Mouse (Mus musculus): ENCODE results near the gene Rasa3. TPM values are rescaled to one million over a fixed set of nuclear protein-coding genes. Genes with fewer than 3 reads are reported as not detected.

Gene Rasa3
- total and polyA plus RNA-seq, 3 experiments, result 22.4 to 28.0 TPM; not detected in 1

DNA sequence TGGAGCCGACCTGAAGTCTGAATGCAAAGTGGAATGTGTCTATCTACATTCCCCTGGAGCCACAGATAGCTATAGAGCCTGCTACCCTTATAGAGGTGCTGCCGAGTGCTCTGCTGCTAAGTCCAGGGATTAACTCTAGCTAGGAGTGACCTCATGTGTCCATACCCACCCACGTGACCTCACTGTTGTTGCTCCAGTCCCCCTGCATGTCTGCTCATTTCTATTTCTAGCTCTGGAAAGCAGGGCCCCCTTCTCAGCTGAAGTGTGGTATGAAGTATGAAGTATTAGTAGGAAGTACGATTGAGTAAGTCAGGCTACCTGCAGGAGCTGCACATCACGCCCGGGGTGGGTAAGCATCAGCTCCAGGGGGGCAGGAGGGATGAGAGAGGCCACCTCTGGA is 79.6 kb downstream of the Rasa3 start:
- Histone ChIP-seq H3K9me3 (replicated peaks; ENCODE audit: insufficient read depth, low read length) (no peaks in the 10 kb centered on the region), H3K27me3 (ENCODE audit: control insufficient read depth in 1 of 2, insufficient read depth in 2 of 2, low read length in 2 of 2) (no peaks in the 10 kb centered on the region), H3K36me3 (ENCODE audit: control insufficient read depth in 1 of 2, insufficient read depth in 2 of 2, low read length in 2 of 2) (peaks cover 2 to 14% of the 10 kb centered on the region in 2 experiments; a peak in 2 of 4 replicates), H3K4me1 (ENCODE audit: control insufficient read depth in 1 of 2, insufficient read depth in 2 of 2, low read length in 2 of 2) (peaks cover 7 to 17% of the 10 kb centered on the region in 2 experiments), H3K79me2 (ENCODE audit: control insufficient read depth, insufficient read depth, low read length, poor library complexity) (no peaks in the 10 kb centered on the region), H3K9ac (ENCODE audit: control insufficient read depth, low read depth, low read length, poor library complexity, severe bottlenecking) (no peak overlapping the region), H3K4me3 (ENCODE audit: control insufficient read depth in 1 of 2, insufficient read depth in 1 of 2, low read depth in 2 of 2, low read length in 2 of 2) (no peak overlapping the region), H3K27ac (ENCODE audit: control insufficient read depth, low read depth, low read length) (no peak overlapping the region)
- no peak for DNase-seq (ENCODE audit: low read depth, low spot score)
- no peak for TF ChIP-seq ETS1 (IDR thresholded peaks at IDR 0.05; ENCODE audit: low read depth, low read length)

DNA sequence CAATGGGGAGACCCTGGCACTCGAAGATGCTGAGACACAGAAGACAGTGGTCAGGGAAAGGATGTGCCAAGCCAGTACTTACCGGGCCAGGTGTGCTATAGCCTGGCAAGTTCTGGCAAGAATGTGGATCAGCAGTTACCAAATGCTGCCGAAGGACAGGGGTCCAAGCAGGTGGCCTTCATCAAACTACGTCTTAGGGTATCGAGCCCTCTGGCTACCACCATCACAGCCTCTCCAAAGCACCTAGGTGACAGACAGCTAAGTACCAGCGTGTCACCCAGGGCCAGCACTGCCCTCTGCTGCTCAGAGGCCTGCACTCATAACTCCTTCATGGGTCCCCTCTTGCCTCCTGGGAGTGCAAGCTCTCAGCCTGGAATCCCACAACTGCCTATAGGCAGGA is 81.5 kb downstream of the Rasa3 start:
- TF ChIP-seq CTCF (IDR thresholded peaks at IDR 0.05 in 2 of 3, conservative IDR thresholded peaks at IDR 0.05 in 1 of 3; ENCODE audit: control insufficient read depth in 1 of 3, insufficient read depth in 1 of 3, low read depth in 2 of 3, low read length in 3 of 3, poor library complexity in 1 of 3, severe bottlenecking in 1 of 3), result peak in 2 of 3 experiments; percentile 18 to 47; a peak in 3 of 6 replicates
- TF ChIP-seq TAL1 (IDR thresholded peaks at IDR 0.05; ENCODE audit: low read length), result no peak
- no peak for TF ChIP-seq BHLHE40 (IDR thresholded peaks at IDR 0.05; ENCODE audit: borderline replicate concordance, low read depth, low read length)
- H3K79me2 ChIP-seq (ENCODE audit: control insufficient read depth, insufficient read depth, low read length, poor library complexity), result no peaks in the 10 kb centered on the region
- H3K36me3 ChIP-seq (ENCODE audit: control insufficient read depth in 1 of 2, insufficient read depth in 2 of 2, low read length in 2 of 2), result peaks cover 2 to 14% of the 10 kb centered on the region in 2 experiments; a peak in 2 of 4 replicates
- peaks cover 7 to 17% of the 10 kb centered on the region in 2 experiments for H3K4me1 ChIP-seq (ENCODE audit: control insufficient read depth in 1 of 2, insufficient read depth in 2 of 2, low read length in 2 of 2)
- DNase-seq (ENCODE audit: low read depth, low spot score), result peak; percentile 26
- H3K27ac ChIP-seq (ENCODE audit: control insufficient read depth, low read depth, low read length), result no peak overlapping the region
- no peaks in the 10 kb centered on the region for H3K27me3 ChIP-seq (ENCODE audit: control insufficient read depth in 1 of 2, insufficient read depth in 2 of 2, low read length in 2 of 2)
- H3K4me3 ChIP-seq (ENCODE audit: control insufficient read depth in 1 of 2, insufficient read depth in 1 of 2, low read depth in 2 of 2, low read length in 2 of 2), result no peak overlapping the region
- H3K9ac ChIP-seq (ENCODE audit: control insufficient read depth, low read depth, low read length, poor library complexity, severe bottlenecking), result no peak overlapping the region
- no peaks in the 10 kb centered on the region for H3K9me3 ChIP-seq (replicated peaks; ENCODE audit: insufficient read depth, low read length)

DNA sequence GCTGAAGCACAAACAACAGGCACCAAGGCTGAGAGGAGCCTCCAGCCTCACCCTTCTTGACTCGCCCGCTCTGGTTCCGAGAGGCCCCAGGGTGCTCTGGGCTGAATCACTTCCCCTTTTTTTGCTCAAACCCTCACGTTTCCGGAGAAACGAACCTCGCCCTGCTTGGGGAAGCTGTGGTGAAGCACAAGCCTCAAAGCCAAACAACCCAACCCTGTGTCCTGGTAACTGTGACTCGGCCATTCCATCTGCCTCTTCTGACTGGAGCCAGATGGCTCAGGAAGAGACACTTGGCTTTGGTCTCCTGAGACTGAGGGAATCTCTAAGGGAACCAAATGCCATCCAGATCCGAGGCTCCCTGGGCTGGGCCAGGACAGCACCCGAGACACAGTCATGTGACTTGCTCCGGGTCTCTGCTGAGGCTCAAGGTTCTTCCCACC is 82.5 kb downstream of the Rasa3 start:
- peak overlapping the region; percentile 89 for H3K27ac ChIP-seq (ENCODE audit: control insufficient read depth, low read depth, low read length)
- peak overlapping the region in 1 of 2 experiments; percentile 10; a peak in 1 of 4 replicates for H3K4me3 ChIP-seq (ENCODE audit: control insufficient read depth in 1 of 2, insufficient read depth in 1 of 2, low read depth in 2 of 2, low read length in 2 of 2)
- H3K36me3 ChIP-seq (ENCODE audit: control insufficient read depth in 1 of 2, insufficient read depth in 2 of 2, low read length in 2 of 2), result peaks cover 2 to 14% of the 10 kb centered on the region in 2 experiments; a peak in 2 of 4 replicates
- peak overlapping the region; percentile 62 for H3K9ac ChIP-seq (ENCODE audit: control insufficient read depth, low read depth, low read length, poor library complexity, severe bottlenecking)
- peak; percentile 93 for DNase-seq (ENCODE audit: low read depth, low spot score)
- no peaks in the 10 kb centered on the region for H3K79me2 ChIP-seq (ENCODE audit: control insufficient read depth, insufficient read depth, low read length, poor library complexity)
- no peaks in the 10 kb centered on the region for H3K9me3 ChIP-seq (replicated peaks; ENCODE audit: insufficient read depth, low read length)
- H3K27me3 ChIP-seq (ENCODE audit: control insufficient read depth in 1 of 2, insufficient read depth in 2 of 2, low read length in 2 of 2), result no peaks in the 10 kb centered on the region
- H3K4me1 ChIP-seq (ENCODE audit: control insufficient read depth in 1 of 2, insufficient read depth in 2 of 2, low read length in 2 of 2), result peaks cover 7 to 17% of the 10 kb centered on the region in 2 experiments
- TF ChIP-seq TCF12 (IDR thresholded peaks at IDR 0.05; ENCODE audit: low read depth, low read length) (peak; percentile 56), NRF1 (IDR thresholded peaks at IDR 0.05; ENCODE audit: insufficient read depth, low read depth, low read length, poor library complexity, severe bottlenecking) (no peak), CTCF (IDR thresholded peaks at IDR 0.05 in 2 of 3, conservative IDR thresholded peaks at IDR 0.05 in 1 of 3; ENCODE audit: control insufficient read depth in 1 of 3, insufficient read depth in 1 of 3, low read depth in 2 of 3, low read length in 3 of 3, poor library complexity in 1 of 3, severe bottlenecking in 1 of 3) (no peak), ZMIZ1 (IDR thresholded peaks at IDR 0.05; ENCODE audit: low read depth, low read length) (no peak), CHD2 (IDR thresholded peaks at IDR 0.05; ENCODE audit: low read length) (no peak), ZNF384 (IDR thresholded peaks at IDR 0.05; ENCODE audit: low read depth, low read length) (no peak), TAL1 (IDR thresholded peaks at IDR 0.05; ENCODE audit: low read length) (no peak), E2F4 (IDR thresholded peaks at IDR 0.05; ENCODE audit: borderline replicate concordance, low read depth, low read length) (no peak), SIN3A (IDR thresholded peaks at IDR 0.05; ENCODE audit: low read length) (no peak), MEF2A (IDR thresholded peaks at IDR 0.05; ENCODE audit: extremely low read depth, insufficient replicate concordance, low read depth, low read length, poor library complexity, severe bottlenecking) (no peak), RCOR1 (IDR thresholded peaks at IDR 0.05; ENCODE audit: low read depth, low read length) (peak; percentile 23; the same call in 1 of the 2 replicates), ELF1 (IDR thresholded peaks at IDR 0.05; ENCODE audit: low read depth, low read length) (no peak; the same call in 1 of the 2 replicates), KAT2A (conservative IDR thresholded peaks at IDR 0.05; ENCODE audit: low read depth, low read length) (no peak), ZKSCAN1 (IDR thresholded peaks at IDR 0.05; ENCODE audit: low read depth, low read length) (no peak), UBTF (IDR thresholded peaks at IDR 0.05; ENCODE audit: borderline replicate concordance, insufficient read depth, low read depth, low read length) (no peak), GATA1 (IDR thresholded peaks at IDR 0.05; ENCODE audit: low read depth, low read length) (no peak), USF2 (IDR thresholded peaks at IDR 0.05; ENCODE audit: borderline replicate concordance in 1 of 2, insufficient read depth in 1 of 2, low read depth in 1 of 2, low read length in 2 of 2) (peak in 1 of 2 experiments; percentile 29; a peak in 1 of 4 replicates), POLR2A (IDR thresholded peaks at IDR 0.05; ENCODE audit: control insufficient read depth in 1 of 2, insufficient read depth in 1 of 2, low read depth in 1 of 2, low read length in 2 of 2, poor library complexity in 1 of 2) (peak; percentile 33 to 52; a peak in 2 of 4 replicates), TBP (IDR thresholded peaks at IDR 0.05; ENCODE audit: low read depth, low read length) (0 out of 2 replicates have a peak, but pooled peaks have one; percentile 26), NELFE (IDR thresholded peaks at IDR 0.05; ENCODE audit: low read depth, low read length) (0 out of 2 replicates have a peak, but pooled peaks have one; percentile 10), MAX (IDR thresholded peaks at IDR 0.05; ENCODE audit: low read length) (no peak), GABPA (IDR thresholded peaks at IDR 0.05; ENCODE audit: low read depth, low read length) (no peak)

All from MEL (cell line).